Mouse (Mus musculus): ENCODE results near the gene Eml6. TPM values are rescaled to one million over a fixed set of nuclear protein-coding genes. Genes with fewer than 3 reads are reported as not detected.

Eml6 gene
- polyA plus RNA-seq, 1 experiment, result 1.2 TPM

GRCm38 (mm10) chr11:29810324-29810723 lies 215.5 kb downstream of the Eml6 start:
- 72% methylated on average over 3 of the region's 3 CpGs for WGBS
- Histone ChIP-seq H3K4me3 (replicated peaks; ENCODE audit: control insufficient read depth, low read depth, low read length) (no peak overlapping the region), H3K4me1 (ENCODE audit: control insufficient read depth, insufficient read depth, low read length) (peaks cover 3% of the 10 kb centered on the region; the same call in 1 of the 2 replicates), H3K27ac (ENCODE audit: control insufficient read depth, insufficient read depth, low read depth, low read length, poor library complexity) (no peak overlapping the region)
- TF ChIP-seq CTCF (IDR thresholded peaks at IDR 0.05; ENCODE audit: control insufficient read depth, insufficient read depth, low read length) (no peak), POLR2A (IDR thresholded peaks at IDR 0.05; ENCODE audit: borderline replicate concordance, control insufficient read depth, low read depth, low read length) (no peak)

- no peak for TF ChIP-seq CTCF (IDR thresholded peaks at IDR 0.05; ENCODE audit: control insufficient read depth, insufficient read depth, low read length)
- TF ChIP-seq POLR2A (IDR thresholded peaks at IDR 0.05; ENCODE audit: borderline replicate concordance, control insufficient read depth, low read depth, low read length), result no peak
- Histone ChIP-seq H3K27ac (ENCODE audit: control insufficient read depth, insufficient read depth, low read depth, low read length, poor library complexity) (no peak overlapping the region), H3K4me1 (ENCODE audit: control insufficient read depth, insufficient read depth, low read length) (peaks cover 3% of the 10 kb centered on the region; the same call in 1 of the 2 replicates), H3K4me3 (replicated peaks; ENCODE audit: control insufficient read depth, low read depth, low read length) (no peak overlapping the region)
- 68% methylated on average over 7 of the region's 7 CpGs for WGBS
These were observed 216.7 kb downstream of the Eml6 start for GRCm38 (mm10) chr11:29808981-29809589.

GRCm38 (mm10) chr11:29808173-29808980 lies 217.5 kb downstream of the Eml6 start:
- no peak overlapping the region for H3K4me3 ChIP-seq (replicated peaks; ENCODE audit: control insufficient read depth, low read depth, low read length)
- peaks cover 3% of the 10 kb centered on the region; the same call in 1 of the 2 replicates for H3K4me1 ChIP-seq (ENCODE audit: control insufficient read depth, insufficient read depth, low read length)
- no peak overlapping the region for H3K27ac ChIP-seq (ENCODE audit: control insufficient read depth, insufficient read depth, low read depth, low read length, poor library complexity)
- whole genome bisulfite sequencing, result 36% methylated on average over 9 of the region's 9 CpGs
- TF ChIP-seq CTCF (IDR thresholded peaks at IDR 0.05; ENCODE audit: control insufficient read depth, insufficient read depth, low read length), result no peak
- no peak for TF ChIP-seq POLR2A (IDR thresholded peaks at IDR 0.05; ENCODE audit: borderline replicate concordance, control insufficient read depth, low read depth, low read length)

- H3K27ac ChIP-seq (ENCODE audit: control insufficient read depth, insufficient read depth, low read depth, low read length, poor library complexity), result no peak overlapping the region
- H3K4me1 ChIP-seq (ENCODE audit: control insufficient read depth, insufficient read depth, low read length), result peaks cover 3% of the 10 kb centered on the region; the same call in 1 of the 2 replicates
- 79% methylated on average over 5 of the region's 5 CpGs for WGBS
- TF ChIP-seq POLR2A (IDR thresholded peaks at IDR 0.05; ENCODE audit: borderline replicate concordance, control insufficient read depth, low read depth, low read length), result no peak
- no peak for TF ChIP-seq CTCF (IDR thresholded peaks at IDR 0.05; ENCODE audit: control insufficient read depth, insufficient read depth, low read length)
- H3K4me3 ChIP-seq (replicated peaks; ENCODE audit: control insufficient read depth, low read depth, low read length), result no peak overlapping the region
These were observed 218.5 kb downstream of the Eml6 start for GRCm38 (mm10) chr11:29807325-29807724.

- H3K4me3 ChIP-seq (replicated peaks; ENCODE audit: control insufficient read depth, low read depth, low read length), result no peak overlapping the region
- WGBS, result 57% methylated on average over 2 of the region's 2 CpGs
- no peaks in the 10 kb centered on the region; the same call in 1 of the 2 replicates for H3K4me1 ChIP-seq (ENCODE audit: control insufficient read depth, insufficient read depth, low read length)
- TF ChIP-seq POLR2A (IDR thresholded peaks at IDR 0.05; ENCODE audit: borderline replicate concordance, control insufficient read depth, low read depth, low read length) (no peak), CTCF (IDR thresholded peaks at IDR 0.05; ENCODE audit: control insufficient read depth, insufficient read depth, low read length) (no peak)
- H3K27ac ChIP-seq (ENCODE audit: control insufficient read depth, insufficient read depth, low read depth, low read length, poor library complexity), result no peak overlapping the region
These were observed 224.1 kb downstream of the Eml6 start for GRCm38 (mm10) chr11:29801432-29802427.

- TF ChIP-seq POLR2A (IDR thresholded peaks at IDR 0.05; ENCODE audit: borderline replicate concordance, control insufficient read depth, low read depth, low read length) (no peak), CTCF (IDR thresholded peaks at IDR 0.05; ENCODE audit: control insufficient read depth, insufficient read depth, low read length) (no peak)
- Histone ChIP-seq H3K27ac (ENCODE audit: control insufficient read depth, insufficient read depth, low read depth, low read length, poor library complexity) (no peak overlapping the region), H3K4me3 (replicated peaks; ENCODE audit: control insufficient read depth, low read depth, low read length) (no peak overlapping the region), H3K4me1 (ENCODE audit: control insufficient read depth, insufficient read depth, low read length) (no peaks in the 10 kb centered on the region; the same call in 1 of the 2 replicates)
- WGBS, result 75% methylated on average over 1 of the region's 1 CpGs
These were observed 226.0 kb downstream of the Eml6 start for GRCm38 (mm10) chr11:29799839-29800238.

GRCm38 (mm10) chr11:29795106-29795505 lies 230.7 kb downstream of the Eml6 start:
- WGBS, result 87% methylated on average over 6 of the region's 6 CpGs
- H3K27ac ChIP-seq (ENCODE audit: control insufficient read depth, insufficient read depth, low read depth, low read length, poor library complexity), result no peak overlapping the region
- no peak overlapping the region for H3K4me3 ChIP-seq (replicated peaks; ENCODE audit: control insufficient read depth, low read depth, low read length)
- TF ChIP-seq POLR2A (IDR thresholded peaks at IDR 0.05; ENCODE audit: borderline replicate concordance, control insufficient read depth, low read depth, low read length) (no peak), CTCF (IDR thresholded peaks at IDR 0.05; ENCODE audit: control insufficient read depth, insufficient read depth, low read length) (no peak)
- H3K4me1 ChIP-seq (ENCODE audit: control insufficient read depth, insufficient read depth, low read length), result no peaks in the 10 kb centered on the region

All from bone marrow, adult 2 months (tissue).